Mouse (Mus musculus) neural tube, embryonic 14.5 days (tissue): ENCODE results near the gene Spns2. TPM values are rescaled to one million over a fixed set of nuclear protein-coding genes. Genes with fewer than 3 reads are reported as not detected.

Experiments
- ATAC-seq: fragments of 200-750 bp; cut with Nextera tagmentation; 2 replicates; pipeline ENCODE4 v1.8.0; 2017; ENCODE audit warnings: low read depth, mild to moderate bottlenecking, moderate TSS enrichment, moderate library complexity
- H3K27ac ChIP-seq: fragments of 300-500 bp; sonication (generic); 2 replicates; pipeline ENCODE4 v1.5.1; 2014; ENCODE audit warnings: low read depth, mild to moderate bottlenecking, control low read depth, low read length, moderate library complexity, mixed read lengths
- H3K27me3 ChIP-seq: fragments of 300-500 bp; sonication (generic); 2 replicates; pipeline ENCODE4 v1.6.1; 2014; ENCODE audit warnings: low read length; ENCODE audit not compliant: control insufficient read depth, insufficient read depth
- H3K36me3 ChIP-seq: fragments of 300-500 bp; sonication (generic); 2 replicates; pipeline ENCODE4 v1.6.1; 2014; ENCODE audit warnings: low read length, mixed read lengths; ENCODE audit not compliant: control insufficient read depth, insufficient read depth
- H3K4me1 ChIP-seq: fragments of 300-500 bp; sonication (generic); 2 replicates; pipeline ENCODE4 v1.6.1; 2014; ENCODE audit warnings: low read length; ENCODE audit not compliant: control insufficient read depth, insufficient read depth
- H3K4me2 ChIP-seq: fragments of 300-500 bp; sonication (generic); 2 replicates; pipeline ENCODE4 v1.6.1; 2014; ENCODE audit warnings: mild to moderate bottlenecking, low read depth, low read length, control low read depth
- H3K4me3 ChIP-seq: fragments of 300-500 bp; sonication (generic); 2 replicates; pipeline ENCODE4 v1.5.1; 2014; ENCODE audit warnings: low read depth, low read length, control low read depth, mixed read lengths
- H3K9ac ChIP-seq: fragments of 300-500 bp; sonication (generic); replicated peaks from 2 replicates; pipeline ENCODE4 v1.6.1; 2014; ENCODE audit warnings: low read depth, mild to moderate bottlenecking, control low read depth, low read length, mixed read lengths
- H3K9me3 ChIP-seq: fragments of 300-500 bp; sonication (generic); 2 replicates; pipeline ENCODE4 v1.6.1; 2016; ENCODE audit warnings: low read length; ENCODE audit not compliant: control insufficient read depth
- WGBS: fragments of 180-500 bp; shearing (Covaris S2); extraction: QIAGEN DNeasy Blood & Tissue Kit; methylation state at CpG from one replicate; pipeline ENCODE4 v1.1.7; 2014; 5-methylcytosine and 5-hydroxymethylcytosine counted together
- polyA plus RNA-seq: library from polyadenylated mRNA; unstranded; fragments of >200 nt; fragmentation: Nextera tagmentation; extraction: Ambion mirVana; gene quantifications from 2 replicates; pipeline ENCODE4 v1.2.1, GENCODE M21; 2014

The Spns2 gene
- polyA plus RNA-seq, 1 experiment from 2014 or later = 12.1 TPM

- Histone ChIP-seq H3K27ac (no peak overlapping the region), H3K4me2 (no peak overlapping the region), H3K4me3 (no peak overlapping the region), H3K9ac (no peak overlapping the region), H3K9me3 (no peaks in the 10 kb centered on the region), H3K36me3 (no peaks in the 10 kb centered on the region), H3K27me3 (no peaks in the 10 kb centered on the region), H3K4me1 (0 out of 2 replicates have a peak, but pooled peaks cover 9% of the 10 kb centered on the region)
- 76% methylated on average over 10 of the region's 10 CpGs for WGBS
- ATAC-seq = no peak
Measured at GRCm38 (mm10) chr11:72504016-72504797, 14.5 kb upstream of the Spns2 start.

- Histone ChIP-seq H3K4me2 (no peak overlapping the region), H3K9me3 (no peaks in the 10 kb centered on the region), H3K9ac (no peak overlapping the region), H3K4me1 (0 out of 2 replicates have a peak, but pooled peaks cover 9% of the 10 kb centered on the region), H3K27ac (no peak overlapping the region), H3K36me3 (no peaks in the 10 kb centered on the region), H3K4me3 (no peak overlapping the region), H3K27me3 (no peaks in the 10 kb centered on the region)
- 14% methylated on average over 5 of the region's 5 CpGs for WGBS
- ATAC-seq = no peak
Measured at GRCm38 (mm10) chr11:72503501-72503921, 13.8 kb upstream of the Spns2 start.

- Histone ChIP-seq H3K27ac (no peak overlapping the region; the same call in 1 of the 2 replicates), H3K27me3 (no peaks in the 10 kb centered on the region), H3K4me1 (0 out of 2 replicates have a peak, but pooled peaks cover 9% of the 10 kb centered on the region), H3K4me3 (no peak overlapping the region), H3K4me2 (no peak overlapping the region), H3K9me3 (no peaks in the 10 kb centered on the region), H3K36me3 (no peaks in the 10 kb centered on the region), H3K9ac (no peak overlapping the region)
- 18% methylated on average over 8 of the region's 8 CpGs for WGBS
- no peak for ATAC-seq
Measured at GRCm38 (mm10) chr11:72502236-72502635, 12.5 kb upstream of the Spns2 start.

- no peak overlapping the region for H3K4me3 ChIP-seq
- WGBS = 36% methylated on average over 5 of the region's 5 CpGs
- H3K27ac ChIP-seq = no peak overlapping the region
- H3K9ac ChIP-seq = no peak overlapping the region
- ATAC-seq = no peak
- H3K27me3 ChIP-seq = no peaks in the 10 kb centered on the region
- H3K4me2 ChIP-seq = no peak overlapping the region
- no peaks in the 10 kb centered on the region for H3K36me3 ChIP-seq
- H3K9me3 ChIP-seq = no peaks in the 10 kb centered on the region
- 0 out of 2 replicates have a peak, but pooled peaks cover 9% of the 10 kb centered on the region for H3K4me1 ChIP-seq
Measured at GRCm38 (mm10) chr11:72501426-72502002, 11.8 kb upstream of the Spns2 start.

- Histone ChIP-seq H3K36me3 (no peaks in the 10 kb centered on the region), H3K27ac (no peak overlapping the region), H3K4me3 (no peak overlapping the region), H3K27me3 (no peaks in the 10 kb centered on the region), H3K9ac (no peak overlapping the region), H3K4me1 (0 out of 2 replicates have a peak, but pooled peaks cover 9% of the 10 kb centered on the region), H3K9me3 (no peaks in the 10 kb centered on the region), H3K4me2 (no peak overlapping the region)
- ATAC-seq = no peak
- 80% methylated on average over 4 of the region's 4 CpGs for WGBS
Measured at GRCm38 (mm10) chr11:72500139-72500538, 10.4 kb upstream of the Spns2 start.

- Histone ChIP-seq H3K4me3 (no peak overlapping the region), H3K27ac (no peak overlapping the region), H3K36me3 (no peaks in the 10 kb centered on the region), H3K9me3 (no peaks in the 10 kb centered on the region), H3K4me2 (no peak overlapping the region), H3K27me3 (no peaks in the 10 kb centered on the region), H3K9ac (no peak overlapping the region), H3K4me1 (0 out of 2 replicates have a peak, but pooled peaks cover 4% of the 10 kb centered on the region)
- ATAC-seq = no peak
- WGBS = 22% methylated on average over 4 of the region's 4 CpGs
Measured at GRCm38 (mm10) chr11:72497367-72497766, 7.7 kb upstream of the Spns2 start.

GRCm38 (mm10) chr11:72496775-72497174 is 7.1 kb upstream of the Spns2 start:
- H3K27me3 ChIP-seq = no peaks in the 10 kb centered on the region
- WGBS = 64% methylated on average over 1 of the region's 1 CpGs
- no peak overlapping the region for H3K4me3 ChIP-seq
- no peaks in the 10 kb centered on the region for H3K4me1 ChIP-seq
- H3K9me3 ChIP-seq = no peaks in the 10 kb centered on the region
- ATAC-seq = no peak
- H3K9ac ChIP-seq = no peak overlapping the region
- H3K36me3 ChIP-seq = no peaks in the 10 kb centered on the region
- H3K4me2 ChIP-seq = no peak overlapping the region
- no peak overlapping the region for H3K27ac ChIP-seq

- no peaks in the 10 kb centered on the region for H3K4me1 ChIP-seq
- H3K9ac ChIP-seq = no peak overlapping the region
- no peaks in the 10 kb centered on the region for H3K36me3 ChIP-seq
- WGBS = 57% methylated on average over 3 of the region's 3 CpGs
- H3K4me3 ChIP-seq = no peak overlapping the region
- no peaks in the 10 kb centered on the region for H3K9me3 ChIP-seq
- ATAC-seq = no peak
- H3K27ac ChIP-seq = no peak overlapping the region
- H3K4me2 ChIP-seq = no peak overlapping the region
- no peaks in the 10 kb centered on the region for H3K27me3 ChIP-seq
Measured at GRCm38 (mm10) chr11:72496066-72496465, 6.4 kb upstream of the Spns2 start.
